Mouse (Mus musculus) myocyte (in vitro differentiated cells): ENCODE measurements around the gene Bora. TPM values are rescaled to one million over a fixed set of nuclear protein-coding genes. Genes with fewer than 3 reads are reported as not detected.
A peak's percentile ranks its signal among the peaks of the same experiment; 100 is the strongest.
"Not testable (repeated sequence)": the region's sequence is repeated elsewhere in the genome, so short reads cannot be mapped to it uniquely, and the experiment has no call there.

ENCODE experiments used
- H3K27me3 ChIP-seq: one replicate; pipeline ENCODE4 v1.6.1; 2011; ENCODE audit not compliant: control insufficient read depth, insufficient read depth, insufficient read length
- H3K36me3 ChIP-seq: one replicate; pipeline ENCODE4 v1.6.1; 2011; ENCODE audit not compliant: control insufficient read depth, insufficient read depth
- H3K4me2 ChIP-seq: one replicate; pipeline ENCODE4 v1.6.1; 2011; ENCODE audit warnings: low read depth, control low read depth
- H3K4me3 ChIP-seq: one replicate; pipeline ENCODE4 v1.5.1; 2011; ENCODE audit warnings: mild to moderate bottlenecking, control low read depth, moderate library complexity
- H3K79me2 ChIP-seq: one replicate; pipeline ENCODE4 v1.6.1; 2011; ENCODE audit not compliant: control insufficient read depth, insufficient read depth
- H3ac ChIP-seq: one replicate; pipeline ENCODE4 v1.6.1; 2011; ENCODE audit not compliant: control insufficient read depth, insufficient read length
- CEBPB ChIP-seq: IDR thresholded peaks from 2 replicates; pipeline ENCODE4 v1.6.1; 2011; ENCODE audit warnings: mild to moderate bottlenecking, moderate library complexity; ENCODE audit not compliant: poor library complexity, insufficient read depth, severe bottlenecking
- E2F4 ChIP-seq: IDR thresholded peaks from one replicate; pipeline ENCODE4 v1.6.1; 2011; ENCODE audit warnings: mild to moderate bottlenecking, control low read depth, moderate library complexity; ENCODE audit not compliant: insufficient read depth
- MAX ChIP-seq: IDR thresholded peaks from one replicate; pipeline ENCODE4 v1.6.1; 2011; ENCODE audit warnings: low read depth, mild to moderate bottlenecking, control low read depth
- MYOD1 ChIP-seq, 3 experiments: IDR thresholded peaks; one replicate each; pipeline ENCODE4 v1.6.1; 2011; ENCODE audit warnings: control low read depth in 2 of 3, low read depth in 2 of 3, mild to moderate bottlenecking in 2 of 3, moderate library complexity in 1 of 3; ENCODE audit not compliant: insufficient read length in 2 of 3, control insufficient read depth in 1 of 3
- MYOG ChIP-seq, 3 experiments: IDR thresholded peaks; one replicate each; pipeline ENCODE4 v1.6.1; 2011; ENCODE audit warnings: control low read depth in 2 of 3, low read depth in 2 of 3, mild to moderate bottlenecking in 2 of 3; ENCODE audit not compliant: insufficient read length in 2 of 3, control insufficient read depth in 1 of 3, insufficient read depth in 1 of 3
- POLR2A ChIP-seq: IDR thresholded peaks from one replicate; pipeline ENCODE4 v1.6.1; 2011; ENCODE audit warnings: low read depth, mild to moderate bottlenecking, control low read depth, moderate library complexity; ENCODE audit not compliant: insufficient read length
- POLR2AphosphoS2 ChIP-seq: IDR thresholded peaks from one replicate; pipeline ENCODE4 v1.6.1; 2011; ENCODE audit warnings: low read depth, control low read depth; ENCODE audit not compliant: insufficient read length
- REST ChIP-seq: IDR thresholded peaks from one replicate; pipeline ENCODE4 v1.6.1; 2011; ENCODE audit warnings: mild to moderate bottlenecking, control low read depth, moderate library complexity; ENCODE audit not compliant: insufficient read depth, insufficient read length
- SRF ChIP-seq: IDR thresholded peaks from one replicate; pipeline ENCODE4 v1.6.1; 2011; ENCODE audit warnings: low read depth; ENCODE audit not compliant: control insufficient read depth, insufficient read length
- TCF12 ChIP-seq: IDR thresholded peaks from one replicate; pipeline ENCODE4 v1.6.1; 2011; ENCODE audit warnings: mild to moderate bottlenecking, control low read depth; ENCODE audit not compliant: poor library complexity, insufficient read depth, severe bottlenecking
- TCF3 ChIP-seq: IDR thresholded peaks from one replicate; pipeline ENCODE4 v1.6.1; 2011; ENCODE audit warnings: low read depth, control low read depth; ENCODE audit not compliant: insufficient read length
- USF1 ChIP-seq: IDR thresholded peaks from one replicate; pipeline ENCODE4 v1.6.1; 2011; ENCODE audit warnings: low read depth, mild to moderate bottlenecking, control low read depth, moderate library complexity
- polyA plus RNA-seq: library from polyadenylated mRNA; unstranded; fragments of >200 nt; fragmentation: generic; extraction: Trizol; gene quantifications from one replicate; pipeline ENCODE4 v1.2.1, GENCODE M21; 2012; ENCODE audit warnings: missing spikeins

Gene Bora
- polyA plus RNA-seq, 1 experiment, result 4.3 TPM

- H3K36me3 ChIP-seq, result no peaks in the 10 kb centered on the region
- no peaks in the 10 kb centered on the region for H3K27me3 ChIP-seq
- no peak overlapping the region for H3K4me3 ChIP-seq
- no peaks in the 10 kb centered on the region for H3K79me2 ChIP-seq
- H3K4me2 ChIP-seq, result no peak overlapping the region
- H3ac ChIP-seq, result no peak overlapping the region
- no peak for TF ChIP-seq MYOD1 (IDR thresholded peaks at IDR 0.05; ENCODE audit: control insufficient read depth in 1 of 3, insufficient read length in 2 of 3, low read depth in 2 of 3)
- no peak for TF ChIP-seq TCF3
- TF ChIP-seq CEBPB, result no peak
- no peak for TF ChIP-seq POLR2AphosphoS2
- TF ChIP-seq SRF, result no peak
- TF ChIP-seq MYOG (IDR thresholded peaks at IDR 0.05; ENCODE audit: control insufficient read depth in 1 of 3, insufficient read depth in 1 of 3, insufficient read length in 2 of 3, low read depth in 2 of 3), result no peak
- no peak for TF ChIP-seq REST
- no peak for TF ChIP-seq POLR2A
- no peak for TF ChIP-seq E2F4
- TF ChIP-seq USF1, result no peak
Measured at GRCm38 (mm10) chr14:99019136-99019808, 26.8 kb upstream of the Bora start.

GRCm38 (mm10) chr14:99022346-99023086 is 23.5 kb upstream of the Bora start:
- no peak for TF ChIP-seq MAX
- Histone ChIP-seq H3K36me3 (no peaks in the 10 kb centered on the region), H3K79me2 (no peaks in the 10 kb centered on the region), H3K4me2 (peak overlapping the region; percentile 51), H3ac (no peak overlapping the region), H3K4me3 (no peak overlapping the region), H3K27me3 (no peaks in the 10 kb centered on the region)

GRCm38 (mm10) chr14:99029987-99030386 is 16.0 kb upstream of the Bora start:
- H3K4me3 ChIP-seq, result no peak overlapping the region
- H3K36me3 ChIP-seq, result no peaks in the 10 kb centered on the region
- H3K79me2 ChIP-seq, result no peaks in the 10 kb centered on the region
- H3K27me3 ChIP-seq, result no peaks in the 10 kb centered on the region
- no peak overlapping the region for H3K4me2 ChIP-seq
- peak; percentile 41 for TF ChIP-seq POLR2AphosphoS2
- no peak for TF ChIP-seq SRF
- no peak for TF ChIP-seq USF1
- no peak overlapping the region for H3ac ChIP-seq

- Histone ChIP-seq H3K79me2 (peaks cover 3% of the 10 kb centered on the region), H3K27me3 (no peaks in the 10 kb centered on the region), H3K4me2 (no peak overlapping the region), H3ac (no peak overlapping the region), H3K36me3 (peaks cover 6% of the 10 kb centered on the region), H3K4me3 (no peak overlapping the region)
- TF ChIP-seq TCF3 (no peak), POLR2AphosphoS2 (peak; percentile 8)
Measured at GRCm38 (mm10) chr14:99031337-99031873, 14.6 kb upstream of the Bora start.

GRCm38 (mm10) chr14:99032596-99032995 is 13.4 kb upstream of the Bora start:
- TF ChIP-seq MYOD1 (IDR thresholded peaks at IDR 0.05; ENCODE audit: control insufficient read depth in 1 of 3, insufficient read length in 2 of 3, low read depth in 2 of 3) (no peak), USF1 (no peak), TCF3 (no peak), E2F4 (no peak), MAX (no peak), POLR2AphosphoS2 (no peak), MYOG (IDR thresholded peaks at IDR 0.05; ENCODE audit: control insufficient read depth in 1 of 3, insufficient read depth in 1 of 3, insufficient read length in 2 of 3, low read depth in 2 of 3) (no peak), REST (no peak), CEBPB (no peak), SRF (no peak), TCF12 (no peak)
- H3K36me3 ChIP-seq, result peaks cover 6% of the 10 kb centered on the region
- H3K4me2 ChIP-seq, result no peak overlapping the region
- H3K27me3 ChIP-seq, result no peaks in the 10 kb centered on the region
- H3K4me3 ChIP-seq, result no peak overlapping the region
- H3ac ChIP-seq, result no peak overlapping the region
- H3K79me2 ChIP-seq, result peaks cover 3% of the 10 kb centered on the region

GRCm38 (mm10) chr14:99034851-99035250 is 11.2 kb upstream of the Bora start:
- H3ac ChIP-seq, H3K4me3 ChIP-seq, H3K36me3 ChIP-seq, H3K27me3 ChIP-seq, H3K4me2 ChIP-seq: not testable (repeated sequence)
- peaks cover 11% of the 10 kb centered on the region for H3K79me2 ChIP-seq
